Mouse (Mus musculus) hindbrain, embryonic 16.5 days (tissue): Measurements from ENCODE around the gene Frg2f1. TPM values are rescaled to one million over a fixed set of nuclear protein-coding genes. Genes with fewer than 3 reads are reported as not detected.

ENCODE experiments used
- ATAC-seq: fragments of 200-750 bp; cut with Nextera tagmentation; 2 replicates; pipeline ENCODE4 v1.8.0; 2017; ENCODE audit warnings: moderate TSS enrichment, moderate library complexity
- H3K27ac ChIP-seq: fragments of 300-500 bp; sonication (generic); 2 replicates; pipeline ENCODE4 v1.5.1; 2014; ENCODE audit warnings: low read depth, mild to moderate bottlenecking, control low read depth, low read length, moderate library complexity
- H3K27me3 ChIP-seq: fragments of 300-500 bp; sonication (generic); replicated peaks from 2 replicates; pipeline ENCODE4 v1.6.1; 2014; ENCODE audit warnings: low read length; ENCODE audit not compliant: control insufficient read depth, insufficient read depth
- H3K36me3 ChIP-seq: fragments of 300-500 bp; sonication (generic); 2 replicates; pipeline ENCODE4 v1.6.1; 2014; ENCODE audit warnings: mild to moderate bottlenecking, low read length, moderate library complexity, mixed read lengths; ENCODE audit not compliant: control insufficient read depth, insufficient read depth
- H3K4me1 ChIP-seq: fragments of 300-500 bp; sonication (generic); 2 replicates; pipeline ENCODE4 v1.6.1; 2014; ENCODE audit warnings: low read depth, low read length; ENCODE audit not compliant: control insufficient read depth, insufficient read depth
- H3K4me2 ChIP-seq: fragments of 300-500 bp; sonication (generic); 2 replicates; pipeline ENCODE4 v1.6.1; 2014; ENCODE audit warnings: mild to moderate bottlenecking, low read length, control low read depth, moderate library complexity
- H3K4me3 ChIP-seq: fragments of 300-500 bp; sonication (generic); 2 replicates; pipeline ENCODE4 v1.5.1; 2014; ENCODE audit warnings: mild to moderate bottlenecking, low read length, control low read depth, moderate library complexity
- H3K9ac ChIP-seq: fragments of 300-500 bp; sonication (generic); 2 replicates; pipeline ENCODE4 v1.6.1; 2014; ENCODE audit warnings: low read depth, mild to moderate bottlenecking, control low read depth, low read length, moderate library complexity
- H3K9me3 ChIP-seq: fragments of 300-500 bp; sonication (generic); 2 replicates; pipeline ENCODE4 v1.6.1; 2014; ENCODE audit warnings: mild to moderate bottlenecking, low read length, moderate library complexity; ENCODE audit not compliant: control insufficient read depth
- WGBS: fragments of 180-500 bp; shearing (Covaris S2); extraction: QIAGEN DNeasy Blood & Tissue Kit; methylation state at CpG from one replicate; pipeline ENCODE4 v1.1.7; 2014; 5-methylcytosine and 5-hydroxymethylcytosine counted together
- polyA plus RNA-seq: library from polyadenylated mRNA; unstranded; fragments of >200 nt; fragmentation: Nextera tagmentation; extraction: Ambion mirVana; gene quantifications from 2 replicates; pipeline ENCODE4 v1.2.1, GENCODE M21; 2015

Gene Frg2f1
- polyA plus RNA-seq, 1 experiment from 2014 or later: 9.3 TPM

DNA sequence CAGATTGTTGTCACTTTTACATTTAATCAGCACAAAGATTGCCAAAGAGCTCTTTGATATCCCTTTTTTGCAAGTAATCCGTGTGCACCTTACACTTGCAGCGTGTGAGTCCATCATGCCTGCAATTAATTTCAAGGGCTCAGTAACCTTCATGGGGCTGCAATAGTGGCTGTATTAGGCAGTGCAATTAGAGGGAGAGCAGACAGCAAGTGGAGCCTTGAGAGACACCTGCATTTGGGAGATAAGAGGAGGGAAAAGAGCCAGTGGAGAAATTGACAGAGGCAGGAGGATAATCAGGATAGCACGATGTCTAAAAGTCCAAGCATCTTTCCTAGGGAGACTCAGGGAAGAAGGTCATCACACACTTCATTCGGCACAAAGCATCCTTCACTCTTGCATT, 15.8 kb downstream of the Frg2f1 start:
- Histone ChIP-seq H3K4me3 (no peak overlapping the region), H3K9ac (no peak overlapping the region), H3K9me3 (no peaks in the 10 kb centered on the region), H3K27ac (peak overlapping the region; percentile 75), H3K4me2 (peak overlapping the region; percentile 24), H3K4me1 (peaks cover 9% of the 10 kb centered on the region), H3K27me3 (no peaks in the 10 kb centered on the region), H3K36me3 (no peaks in the 10 kb centered on the region)
- peak; percentile 76 for ATAC-seq
- 60% methylated on average over 4 of the region's 4 CpGs for WGBS

DNA sequence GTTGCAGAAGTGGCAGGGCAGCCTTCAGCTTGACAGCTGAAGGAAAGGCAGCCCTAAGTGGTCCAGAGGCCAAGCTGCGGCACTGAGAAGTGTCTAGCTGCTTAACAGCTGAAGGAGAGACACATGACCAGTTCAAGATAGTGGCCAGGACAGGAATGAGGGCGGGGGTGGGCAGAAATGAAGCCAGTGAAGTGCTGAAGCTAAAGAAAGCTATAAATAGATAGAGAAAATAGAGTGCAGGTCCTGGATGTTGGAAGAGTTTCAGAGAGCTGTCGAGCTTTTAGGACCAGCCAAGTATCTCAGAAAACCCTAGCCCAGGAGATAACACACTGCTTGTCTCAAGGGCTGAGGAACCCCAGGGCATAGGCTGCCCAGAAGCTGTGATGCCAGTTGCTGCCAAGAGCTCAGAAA, 26.6 kb downstream of the Frg2f1 start:
- Histone ChIP-seq H3K4me1 (no peaks in the 10 kb centered on the region), H3K4me2 (no peak overlapping the region), H3K27me3 (no peaks in the 10 kb centered on the region), H3K36me3 (no peaks in the 10 kb centered on the region), H3K27ac (no peak overlapping the region), H3K9me3 (no peaks in the 10 kb centered on the region), H3K4me3 (no peak overlapping the region), H3K9ac (no peak overlapping the region)
- 65% methylated on average over 3 of the region's 3 CpGs for WGBS
- no peak for ATAC-seq

DNA sequence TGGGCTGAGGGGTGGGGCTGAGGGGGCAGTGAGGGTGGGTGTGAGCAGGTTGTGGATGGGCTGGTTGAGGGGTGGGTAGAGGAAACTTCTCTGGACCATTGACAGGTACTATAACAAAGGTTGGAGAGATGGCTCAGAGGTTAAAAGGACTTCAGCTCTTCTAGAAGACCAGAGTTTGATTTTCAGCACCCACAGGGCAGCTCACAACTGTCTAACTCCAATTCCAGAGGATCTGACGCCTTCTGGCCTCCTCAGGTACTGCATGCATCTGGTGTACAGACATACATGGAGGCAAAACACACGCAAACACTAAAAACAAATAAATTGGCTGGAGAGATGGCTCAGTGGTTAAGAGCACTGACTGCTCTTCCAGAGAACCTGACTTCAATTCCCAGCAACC, 27.7 kb downstream of the Frg2f1 start:
- no peak for ATAC-seq
- 56% methylated on average over 2 of the region's 2 CpGs for WGBS
- H3K9me3 ChIP-seq: no peaks in the 10 kb centered on the region
- H3K4me1 ChIP-seq: no peaks in the 10 kb centered on the region
- H3K36me3 ChIP-seq: no peaks in the 10 kb centered on the region
- H3K4me3 ChIP-seq: no peak overlapping the region
- H3K27ac ChIP-seq: no peak overlapping the region
- no peak overlapping the region for H3K4me2 ChIP-seq
- no peak overlapping the region for H3K9ac ChIP-seq
- no peaks in the 10 kb centered on the region for H3K27me3 ChIP-seq

DNA sequence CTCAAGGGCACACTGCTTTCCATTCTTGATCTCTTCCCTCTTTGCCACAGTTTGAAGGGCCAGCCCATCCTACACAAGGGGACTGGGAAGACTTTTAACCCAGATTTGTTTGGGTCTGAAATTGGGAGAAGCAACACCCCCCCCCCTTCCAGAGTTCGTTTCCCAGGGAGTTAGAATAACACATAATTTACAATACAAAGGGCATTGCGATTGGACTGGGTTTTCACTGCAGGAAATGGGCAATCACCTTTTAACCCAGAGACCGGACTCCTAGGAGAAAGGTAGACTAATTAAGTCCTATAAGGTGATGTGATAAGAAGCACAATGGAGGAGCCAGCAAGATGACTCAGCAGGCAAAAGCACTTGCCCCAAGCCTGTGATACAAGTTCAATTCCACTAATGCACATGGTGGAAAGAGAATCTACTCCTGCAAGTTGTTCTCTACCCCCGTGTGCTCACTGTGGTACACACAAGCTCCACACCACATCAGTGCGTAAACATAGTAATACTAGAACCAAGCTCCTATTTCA, 40.9 kb downstream of the Frg2f1 start:
- Histone ChIP-seq H3K36me3 (no peaks in the 10 kb centered on the region), H3K9me3 (no peaks in the 10 kb centered on the region), H3K27ac (no peak overlapping the region), H3K9ac (no peak overlapping the region), H3K27me3 (no peaks in the 10 kb centered on the region), H3K4me2 (no peak overlapping the region), H3K4me1 (no peaks in the 10 kb centered on the region), H3K4me3 (no peak overlapping the region)
- WGBS: 64% methylated on average over 5 of the region's 5 CpGs
- ATAC-seq: no peak

DNA sequence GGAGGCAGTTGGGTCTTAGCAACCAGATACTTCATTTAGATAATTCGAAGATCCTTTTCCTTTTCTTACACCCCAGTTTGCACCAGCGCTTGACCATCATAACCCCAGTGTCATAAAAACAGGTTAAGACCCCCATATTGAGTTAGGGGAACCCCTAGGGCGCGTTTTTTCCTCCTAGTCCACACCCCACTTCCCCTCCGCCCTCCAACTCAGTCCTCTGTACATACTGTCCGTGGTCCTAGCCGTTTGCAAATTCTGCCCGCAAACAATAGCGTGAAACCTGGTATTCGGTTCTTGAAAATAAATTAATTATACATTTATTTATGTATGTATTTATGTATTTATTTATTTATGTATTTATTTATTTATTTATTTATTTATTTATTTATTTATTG, 46.4 kb downstream of the Frg2f1 start:
- H3K4me2 ChIP-seq: peak overlapping the region; percentile 82
- peak overlapping the region; percentile 60 for H3K27ac ChIP-seq
- H3K36me3 ChIP-seq: no peaks in the 10 kb centered on the region
- peaks cover 11% of the 10 kb centered on the region for H3K4me1 ChIP-seq
- 35% methylated on average over 10 of the region's 10 CpGs for WGBS
- peak overlapping the region; percentile 52 for H3K4me3 ChIP-seq
- H3K9ac ChIP-seq: peak overlapping the region; percentile 75
- no peaks in the 10 kb centered on the region for H3K27me3 ChIP-seq
- H3K9me3 ChIP-seq: no peaks in the 10 kb centered on the region
- peak; percentile 46 for ATAC-seq

DNA sequence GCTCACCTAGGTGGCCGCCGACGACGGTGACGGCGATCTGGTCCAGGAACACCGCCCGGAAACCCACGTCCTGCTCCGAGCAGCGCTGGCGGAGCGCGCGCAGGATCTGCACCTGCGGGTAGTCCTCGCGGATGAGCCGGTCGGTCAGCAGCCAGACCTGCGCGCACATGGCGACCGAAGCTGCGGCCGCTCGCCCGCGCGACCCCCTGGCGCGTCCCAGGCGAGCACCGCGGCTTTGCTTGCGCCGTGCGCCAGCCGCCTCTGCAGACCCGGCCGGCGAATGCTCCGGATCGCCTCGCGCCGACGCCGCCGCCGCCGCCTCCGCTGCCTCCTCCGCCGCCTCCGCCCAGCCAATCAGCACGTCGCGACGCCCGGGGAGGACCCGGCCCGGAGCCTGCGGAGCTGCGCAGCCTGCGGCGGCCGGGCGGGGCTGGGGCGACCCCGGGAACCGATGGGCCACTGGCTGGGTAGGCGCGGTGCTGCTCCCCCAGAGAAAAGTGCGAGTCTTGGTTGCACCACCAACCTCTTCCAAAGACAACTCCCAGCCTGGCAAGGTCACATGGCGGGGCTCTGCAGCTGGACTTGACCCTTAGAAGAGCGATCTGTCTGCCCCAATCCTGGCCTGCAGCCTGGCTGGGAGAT, 46.9 kb downstream of the Frg2f1 start, which contains the start of gene Rimkla:
Gene Rimkla (minus strand): TSS at position 338 of the 642 bp plus-strand sequence.
- under 1% methylated on average over 54 of the region's 77 CpGs for WGBS
- no peaks in the 10 kb centered on the region for H3K36me3 ChIP-seq
- H3K27me3 ChIP-seq: no peaks in the 10 kb centered on the region
- peak within 1 kb of the TSS; percentile 75 for H3K9ac ChIP-seq
- H3K4me3 ChIP-seq: peak within 1 kb of the TSS; percentile 52
- H3K4me1 ChIP-seq: peaks cover 11% of the 10 kb centered on the region
- peak within 1 kb of the TSS; percentile 82 for H3K4me2 ChIP-seq
- peak; percentile 94 for ATAC-seq
- no peaks in the 10 kb centered on the region for H3K9me3 ChIP-seq
- peak within 1 kb of the TSS; percentile 60 for H3K27ac ChIP-seq

DNA sequence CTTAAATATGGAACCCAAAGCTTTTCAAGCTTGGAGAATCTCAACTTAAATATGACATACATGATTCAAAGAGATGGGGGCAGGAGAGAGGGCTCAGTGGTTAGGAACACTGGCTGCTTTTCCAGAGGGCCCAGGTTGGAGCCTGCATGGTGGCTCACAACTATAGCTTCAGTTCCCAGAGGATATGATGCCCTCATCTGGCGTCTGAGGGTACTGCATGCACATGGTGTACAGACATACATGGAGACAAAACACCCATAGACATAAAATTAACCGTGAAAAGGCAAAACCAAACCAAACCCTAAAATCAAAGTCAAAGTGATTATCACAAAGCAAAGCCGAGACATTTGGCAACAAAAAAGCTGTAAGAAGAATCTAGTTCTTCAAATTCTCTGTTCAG, 48.5 kb downstream of the Frg2f1 start:
- H3K4me2 ChIP-seq: no peak overlapping the region; the same call in 1 of the 2 replicates
- peaks cover 11% of the 10 kb centered on the region for H3K4me1 ChIP-seq
- ATAC-seq: no peak
- H3K27ac ChIP-seq: no peak overlapping the region
- H3K4me3 ChIP-seq: no peak overlapping the region
- no peaks in the 10 kb centered on the region for H3K9me3 ChIP-seq
- no peaks in the 10 kb centered on the region for H3K27me3 ChIP-seq
- H3K36me3 ChIP-seq: no peaks in the 10 kb centered on the region
- 81% methylated on average over 3 of the region's 3 CpGs for WGBS
- no peak overlapping the region for H3K9ac ChIP-seq

DNA sequence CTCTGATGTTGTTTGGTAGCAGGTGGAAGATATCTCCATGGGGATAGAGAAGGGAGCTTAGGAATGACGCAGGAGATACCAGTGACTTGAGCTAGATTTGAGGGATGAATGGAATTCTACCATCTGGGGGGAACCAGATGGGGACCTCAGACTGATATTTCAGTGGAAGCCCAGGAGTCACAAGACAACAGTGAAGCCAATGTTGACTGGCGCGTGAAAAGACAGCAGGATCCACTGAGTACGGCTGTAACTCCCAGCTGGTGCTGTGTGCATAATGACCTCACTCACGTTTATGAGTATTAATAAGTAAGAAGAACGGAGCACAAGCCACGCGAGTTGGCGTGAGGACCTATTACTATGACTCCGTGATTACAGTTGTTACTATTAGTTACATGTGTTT, 49.7 kb downstream of the Frg2f1 start:
- H3K36me3 ChIP-seq: no peaks in the 10 kb centered on the region
- no peak overlapping the region for H3K4me2 ChIP-seq
- no peak overlapping the region for H3K4me3 ChIP-seq
- 55% methylated on average over 10 of the region's 10 CpGs for WGBS
- H3K4me1 ChIP-seq: peaks cover 11% of the 10 kb centered on the region
- no peaks in the 10 kb centered on the region for H3K9me3 ChIP-seq
- no peaks in the 10 kb centered on the region for H3K27me3 ChIP-seq
- no peak overlapping the region for H3K9ac ChIP-seq
- H3K27ac ChIP-seq: no peak overlapping the region
- no peak for ATAC-seq

DNA sequence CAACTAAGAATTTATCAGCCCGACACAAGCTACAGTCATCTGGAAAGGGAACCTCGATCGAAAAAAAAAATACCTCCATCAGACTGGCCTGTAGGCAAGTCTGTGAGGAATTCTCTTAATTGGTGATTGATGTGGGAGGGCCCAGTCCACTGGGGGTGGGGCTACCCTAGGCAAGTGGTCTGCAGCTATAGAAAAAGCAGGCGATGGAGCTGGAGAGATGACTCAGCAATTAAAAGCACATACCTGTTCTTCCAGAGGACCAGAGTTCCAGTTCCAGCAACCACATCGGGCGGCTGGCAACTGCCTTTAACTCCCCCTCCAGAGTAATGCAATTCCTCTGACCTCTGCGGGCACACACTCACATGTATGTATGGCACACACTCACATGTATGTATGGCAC, 54.4 kb downstream of the Frg2f1 start:
- ATAC-seq: no peak
- Histone ChIP-seq H3K27ac (no peak overlapping the region), H3K9ac (no peak overlapping the region), H3K36me3 (no peaks in the 10 kb centered on the region), H3K4me2 (no peak overlapping the region), H3K4me3 (no peak overlapping the region), H3K27me3 (no peaks in the 10 kb centered on the region), H3K9me3 (no peaks in the 10 kb centered on the region), H3K4me1 (peaks cover 2% of the 10 kb centered on the region; the same call in 1 of the 2 replicates)
- 79% methylated on average over 7 of the region's 7 CpGs for WGBS
